Mouse (Mus musculus) fat pad, adult 2 months (tissue): ENCODE measurements around the gene Gm11492.

Source experiments
- DNase-seq: peaks from one replicate; pipeline ENCODE4 v3.0.0-alpha.2; 2011; ENCODE audit warnings: low read depth, low spot score; ENCODE audit errors: extremely low read depth

Gm11492 gene

DNA sequence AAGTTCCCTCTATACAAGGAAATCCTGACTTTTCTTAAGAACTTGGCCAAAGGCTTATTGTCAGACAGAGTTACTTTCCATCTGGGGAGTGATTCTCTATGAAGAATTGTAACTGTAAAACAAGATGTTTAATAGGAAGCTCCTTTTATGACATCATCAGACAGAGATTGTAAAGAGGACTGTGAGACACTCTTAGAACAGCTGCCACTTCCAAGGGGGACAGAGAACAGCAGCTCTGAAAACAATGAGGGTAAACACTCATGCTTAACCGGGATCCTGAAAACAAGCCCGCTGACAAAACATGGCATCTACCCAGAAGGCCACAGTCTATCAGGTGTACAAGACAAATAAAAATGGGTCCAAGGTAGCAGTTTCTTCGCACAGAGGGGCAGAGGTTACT is at the start of gene Gm11492:
Gm11492 (plus strand) TSS at position 153 of the 400 bp plus-strand sequence.
- no peak for DNase-seq

- DNase-seq = peak; percentile 2
Measured at GRCm38 (mm10) chr11:87519260-87519659, 47.2 kb upstream of the Gm11492 start.

DNA sequence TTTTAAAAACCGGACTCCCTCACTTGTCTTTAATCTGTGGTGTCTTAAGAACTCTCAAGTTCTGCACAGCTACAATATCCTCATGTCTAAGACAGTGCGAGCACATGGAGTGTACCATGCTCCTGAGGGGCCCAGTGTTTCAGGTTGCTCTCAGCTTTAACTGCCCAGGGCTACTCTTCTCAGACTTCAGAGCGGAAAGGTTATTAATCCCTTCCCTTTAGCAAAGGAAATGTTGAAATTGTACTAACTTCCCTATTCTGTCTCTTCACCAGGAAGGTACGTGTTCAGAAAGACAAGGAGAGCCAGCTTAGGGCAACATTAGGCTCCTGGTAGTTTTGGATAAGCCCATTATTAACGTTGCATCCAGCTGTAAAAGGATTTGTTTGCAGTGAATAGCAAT is 43.0 kb upstream of the Gm11492 start:
- no peak for DNase-seq

GRCm38 (mm10) chr11:87523967-87524366 is 42.5 kb upstream of the Gm11492 start:
- no peak for DNase-seq

DNA sequence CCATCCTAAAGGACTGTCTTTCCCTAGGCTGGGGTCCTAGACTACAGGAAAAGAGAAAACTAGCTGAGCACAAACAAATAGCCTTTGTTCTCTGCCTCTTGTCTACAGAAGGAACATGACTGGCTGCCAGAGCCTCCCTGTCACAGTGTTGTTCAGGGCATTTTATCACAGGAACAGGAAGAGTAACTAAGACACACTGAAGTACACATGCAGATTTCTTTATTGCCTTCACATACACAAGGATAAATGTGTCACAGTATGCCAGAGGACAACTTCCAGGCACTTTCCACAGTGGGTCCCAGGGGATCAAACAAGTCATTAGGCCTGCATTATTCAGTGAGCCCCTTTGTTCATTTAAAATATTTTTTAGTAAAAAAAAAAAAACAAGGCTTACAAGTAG is 41.7 kb upstream of the Gm11492 start:
- DNase-seq = no peak

- no peak for DNase-seq
Measured at GRCm38 (mm10) chr11:87527364-87527763, 39.1 kb upstream of the Gm11492 start.

DNA sequence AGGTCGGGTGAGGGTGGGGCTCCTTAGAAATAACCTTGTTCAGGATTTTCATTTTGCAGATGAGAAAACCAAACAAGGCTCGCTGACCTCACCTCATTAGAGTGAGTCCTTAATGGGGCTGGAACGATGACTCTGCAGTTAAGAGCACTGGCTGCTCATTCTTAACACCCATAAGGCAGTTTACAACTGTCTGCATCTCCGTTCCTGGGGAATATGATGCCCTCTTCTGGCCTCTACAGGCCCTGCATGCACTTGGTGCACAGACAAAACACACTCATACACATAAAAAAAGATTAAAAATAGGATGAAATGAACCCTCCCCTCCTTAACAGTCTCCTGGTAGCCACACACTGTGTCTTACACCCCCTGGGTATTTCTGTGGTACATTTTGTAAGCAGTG is 38.5 kb upstream of the Gm11492 start:
- no peak for DNase-seq

DNA sequence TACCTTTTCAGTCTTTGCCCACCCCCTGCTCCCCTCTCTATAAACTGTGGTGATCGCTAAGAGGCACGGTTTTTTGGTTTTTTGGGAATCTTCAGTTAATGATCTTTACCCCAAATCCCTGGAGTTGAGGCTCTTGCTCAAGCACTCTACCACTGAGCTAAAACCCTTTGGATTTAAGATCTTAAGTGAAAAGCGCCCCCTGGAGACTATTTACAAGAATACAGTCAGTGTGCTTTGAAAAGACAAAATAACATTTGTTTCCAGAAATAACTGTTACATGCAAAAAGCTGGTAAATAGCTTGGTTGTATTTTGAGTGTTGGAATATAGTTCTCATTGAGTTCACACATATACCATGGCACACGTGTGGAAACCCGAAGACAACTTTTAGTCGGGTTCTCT is 34.8 kb upstream of the Gm11492 start:
- no peak for DNase-seq

DNA sequence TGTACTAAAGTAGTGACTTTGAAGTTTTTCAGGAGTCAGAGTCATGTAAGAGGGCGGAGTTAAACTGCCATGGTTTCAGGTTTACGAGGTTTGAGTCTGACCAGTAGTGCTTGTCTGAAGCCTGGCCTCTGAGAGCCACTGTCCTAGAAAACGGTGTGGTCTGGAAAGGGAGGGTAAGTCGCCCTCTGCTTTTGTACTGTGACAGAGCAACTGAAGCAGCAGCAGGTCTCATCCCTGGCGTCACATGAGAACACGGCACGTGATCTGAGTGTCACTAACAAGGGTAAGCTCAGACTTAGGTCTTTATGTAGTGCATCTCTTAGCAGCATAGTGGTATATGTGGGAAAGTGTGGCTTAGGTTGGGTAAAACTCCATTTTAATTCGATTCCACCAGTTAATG is 24.2 kb upstream of the Gm11492 start:
- no peak for DNase-seq

DNA sequence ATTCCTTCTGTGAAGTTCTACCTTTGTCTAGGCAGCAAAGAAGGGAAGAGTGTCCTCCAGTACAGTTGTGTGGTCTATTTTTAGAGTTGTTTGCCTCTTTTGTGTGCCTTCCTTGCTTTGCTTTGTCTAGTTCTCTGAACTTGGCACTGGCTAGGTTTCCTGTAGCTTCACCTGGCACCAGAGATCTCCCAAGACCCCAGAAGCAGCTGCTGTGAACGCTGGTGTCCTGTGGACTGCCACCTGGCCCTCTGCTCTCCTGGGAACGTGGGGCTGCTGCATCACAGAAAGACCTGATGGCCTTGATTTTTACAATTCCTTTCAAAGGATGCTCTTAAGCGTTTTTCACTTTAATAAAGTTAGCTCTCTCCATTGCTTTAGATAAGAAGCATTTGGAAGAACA is 23.5 kb upstream of the Gm11492 start:
- DNase-seq = no peak

DNA sequence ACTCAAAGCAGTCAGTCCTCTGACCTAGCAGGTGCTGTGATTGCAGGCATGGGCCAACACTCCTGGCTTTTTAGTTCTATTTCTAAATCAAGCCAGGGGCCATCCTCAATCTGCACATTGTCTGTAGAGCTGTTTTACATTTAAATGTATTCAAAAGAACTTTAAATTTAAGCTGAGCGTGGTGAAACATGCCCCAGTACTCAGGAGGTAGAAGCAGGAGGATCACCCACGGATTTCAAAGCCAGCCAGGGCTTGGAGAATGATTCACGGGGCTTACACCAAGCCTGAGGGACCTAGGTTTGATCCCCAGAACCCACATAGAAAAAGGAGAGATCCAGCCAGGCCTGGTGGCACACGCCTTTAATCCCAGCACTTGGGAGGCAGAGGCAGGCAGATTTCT is 13.1 kb upstream of the Gm11492 start:
- DNase-seq = no peak

- no peak for DNase-seq
Measured at GRCm38 (mm10) chr11:87554386-87554785, 12.1 kb upstream of the Gm11492 start.

DNA sequence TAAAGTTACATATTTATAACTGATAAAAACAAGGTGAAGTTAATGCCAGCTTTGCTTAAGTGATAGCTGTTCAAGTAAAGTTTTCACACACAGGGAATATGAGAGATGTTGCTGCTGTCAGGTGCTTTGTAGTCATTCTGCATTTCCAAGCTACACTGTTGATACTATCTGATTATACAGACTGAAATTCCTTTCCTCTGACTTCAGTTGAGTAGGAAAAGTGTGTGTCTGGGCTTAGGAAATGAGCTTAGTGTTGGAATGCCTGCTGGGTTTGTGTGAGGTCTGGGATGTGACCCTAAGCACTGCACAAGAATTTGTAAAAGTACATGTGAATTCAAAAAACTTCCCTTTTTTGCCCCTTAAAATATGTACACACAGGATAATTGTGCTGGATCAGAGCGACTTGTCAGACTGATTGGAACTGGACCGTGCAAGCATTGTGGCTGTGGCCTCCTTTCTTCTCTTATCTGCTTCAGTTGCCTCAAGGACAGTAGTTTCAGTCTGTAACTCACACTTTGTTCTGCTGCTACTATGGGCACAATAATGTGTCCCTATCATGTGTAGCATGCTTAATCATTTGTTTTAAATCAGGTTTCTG is 11.2 kb upstream of the Gm11492 start:
- DNase-seq = no peak

- no peak for DNase-seq
Measured at GRCm38 (mm10) chr11:87561208-87561607, 5.2 kb upstream of the Gm11492 start.

GRCm38 (mm10) chr11:87568255-87568953 is 2.0 kb downstream of the Gm11492 start, which contains the start of gene Sept4:
Gene Sept4, plus strand, starts transcription at chr11:87568903.
- DNase-seq = no peak

DNA sequence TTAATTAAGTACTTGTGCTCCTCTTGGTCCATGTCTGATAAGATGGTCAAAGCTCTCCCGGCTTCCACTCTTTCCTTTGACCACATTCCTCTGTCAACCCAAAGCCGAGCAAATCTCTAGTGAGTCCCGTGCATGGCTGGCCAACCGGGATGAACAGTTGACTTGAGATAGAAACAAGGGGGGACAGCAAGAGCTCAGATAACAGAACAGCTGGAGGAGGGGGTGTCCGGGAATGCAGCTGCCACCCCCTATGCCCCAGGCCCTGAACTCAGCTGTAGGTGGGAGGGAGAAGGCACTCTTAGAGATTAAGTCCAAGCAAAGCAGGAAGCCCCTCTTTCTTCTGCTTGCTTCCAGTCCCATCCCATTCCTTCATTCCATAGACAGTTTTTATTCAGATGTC is 4.3 kb downstream of the Gm11492 start:
- DNase-seq = no peak

DNA sequence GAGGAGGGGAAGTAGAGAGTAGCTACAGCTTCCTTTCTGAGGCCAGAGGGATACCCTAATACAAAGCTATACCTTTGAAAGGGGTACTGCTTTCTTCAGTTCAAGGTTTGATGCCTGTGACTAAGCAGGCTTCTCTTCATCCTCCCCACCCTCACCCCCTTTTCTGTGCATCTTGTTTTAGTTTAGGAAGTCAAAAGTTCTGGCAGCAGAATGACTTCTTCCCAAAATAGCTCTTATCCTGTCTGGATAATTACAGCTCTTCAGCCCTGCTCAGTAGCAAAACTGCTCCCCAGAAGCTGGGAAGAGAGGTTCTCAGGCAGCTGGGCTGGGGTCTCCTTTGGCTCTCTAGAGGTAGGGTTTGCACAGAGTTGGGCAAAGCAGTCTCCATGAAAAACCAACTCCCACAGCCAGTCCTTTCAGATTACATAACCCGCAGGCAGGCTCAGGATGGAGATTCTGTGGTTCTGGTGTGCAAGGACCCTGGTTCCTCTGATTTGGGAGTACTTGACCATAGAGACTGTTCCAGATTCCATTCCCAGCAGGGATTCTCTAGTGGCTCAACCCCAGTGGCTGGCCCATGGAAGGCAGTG is 5.0 kb downstream of the Gm11492 start:
- no peak for DNase-seq

GRCm38 (mm10) chr11:87573751-87574150 is 7.3 kb downstream of the Gm11492 start:
- no peak for DNase-seq

DNA sequence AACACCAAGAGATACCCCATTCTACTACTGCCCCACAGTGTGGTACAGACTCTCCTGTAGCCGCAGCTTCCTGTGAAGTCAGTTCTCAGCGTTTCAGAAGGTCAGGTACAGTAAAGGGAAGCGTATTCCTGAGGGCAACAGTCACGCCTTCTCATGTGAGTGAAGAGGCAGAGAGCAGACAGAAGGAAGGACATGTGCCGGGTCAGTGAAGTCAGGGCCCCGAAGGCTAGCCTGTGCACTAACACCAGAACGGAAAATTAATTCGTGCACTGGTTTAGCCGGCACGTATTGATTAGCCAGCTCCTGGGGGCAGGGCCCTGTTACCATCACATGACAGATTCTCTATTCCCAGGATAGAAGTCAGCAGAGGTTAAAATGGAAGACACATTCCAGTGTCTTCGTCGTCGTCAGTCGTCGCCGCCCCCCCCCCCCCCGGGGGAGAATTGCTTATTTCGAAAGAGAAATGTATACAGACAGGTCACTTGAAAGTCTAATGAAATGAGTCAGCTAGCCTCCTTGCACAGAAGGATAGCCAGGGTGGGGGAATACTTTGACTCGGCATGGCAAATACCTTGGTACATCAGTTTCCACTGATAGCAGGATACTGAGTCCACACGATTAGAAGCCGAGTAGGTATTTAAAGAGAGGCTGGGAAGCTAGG is 8.2 kb downstream of the Gm11492 start:
- no peak for DNase-seq

GRCm38 (mm10) chr11:87577601-87578248 is 11.3 kb downstream of the Gm11492 start:
- no peak for DNase-seq

DNA sequence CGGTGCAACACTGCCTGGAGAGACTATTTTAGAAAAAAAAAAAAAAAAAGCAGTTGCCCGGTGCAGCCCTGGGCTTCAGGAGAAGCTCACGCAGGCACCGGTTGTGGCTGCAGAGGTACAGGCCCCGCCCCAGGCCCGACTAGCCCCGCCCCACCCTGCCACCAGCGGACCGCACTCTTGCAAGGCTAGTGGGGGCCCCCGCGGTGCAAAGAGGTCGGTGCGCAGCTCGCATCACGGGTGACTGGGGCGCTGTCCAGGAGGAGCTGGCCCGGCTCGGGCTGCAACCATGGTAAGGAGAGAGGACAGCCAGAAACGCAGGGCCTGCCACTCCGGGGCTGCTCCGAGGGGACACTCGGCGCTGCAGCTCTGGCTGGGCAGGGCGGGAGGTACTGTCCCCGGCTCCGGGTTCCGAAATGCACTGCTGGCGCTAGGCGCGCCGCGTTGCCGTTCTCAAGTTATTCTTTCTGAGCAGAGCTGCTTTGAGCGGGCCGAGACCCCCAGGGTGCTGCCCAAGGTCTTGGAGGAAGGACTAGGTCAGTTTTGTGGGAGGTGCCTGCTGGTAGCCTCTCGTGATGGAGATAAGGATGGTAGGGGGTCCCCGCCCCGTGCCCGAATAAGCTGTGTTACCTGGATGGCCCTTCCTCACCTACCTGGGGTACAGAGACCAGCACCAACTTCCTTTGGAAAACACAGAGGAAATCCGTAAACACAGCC is 12.0 kb downstream of the Gm11492 start:
- no peak for DNase-seq
